Mouse (Mus musculus): ENCODE measurements around the gene Tlk2.

- TF ChIP-seq CTCF (IDR thresholded peaks at IDR 0.05; ENCODE audit: low read depth), result no peak
- TF ChIP-seq EP300 (optimal IDR thresholded peaks at IDR 0.05), result no peak
Measured at GRCm38 (mm10) chr11:105247321-105247720, 68.7 kb downstream of the Tlk2 start.
